Comparison of ENCODE assay signal across 8 mouse cellular contexts in genomic region chr8:105304325-105305210, GRCm38 (mm10). TPM values are rescaled to one million over a fixed set of nuclear protein-coding genes. Genes with fewer than 3 reads are reported as not detected.
DNase-seq lines count a peak whose midpoint lies in the region; ATAC-seq and TF ChIP-seq lines count a peak whose summit lies in the region.

No protein-coding gene starts in this region.

- no peak overlapping the region for H3K4me3 ChIP-seq in forebrain, embryonic 12.5 days (replicated peaks)
- no peak overlapping the region for H3K4me3 ChIP-seq in forebrain, embryonic 10.5 days
- H3K4me3 ChIP-seq in spleen, adult 2 months (ENCODE audit: extremely low read depth, insufficient read depth, insufficient read length) = no peak overlapping the region
- no peak overlapping the region; the same call in 1 of the 2 replicates for H3K4me3 ChIP-seq in intestine, embryonic 15.5 days (replicated peaks)
- no peak overlapping the region for H3K4me3 ChIP-seq in stomach, embryonic 15.5 days (replicated peaks)

- no peaks in the 10 kb centered on the region for H3K9me3 ChIP-seq in forebrain, embryonic 12.5 days
- no peaks in the 10 kb centered on the region for H3K9me3 ChIP-seq in forebrain, embryonic 10.5 days
- H3K9me3 ChIP-seq in intestine, embryonic 15.5 days = no peaks in the 10 kb centered on the region
- H3K9me3 ChIP-seq in stomach, embryonic 15.5 days = no peaks in the 10 kb centered on the region

- H3K4me2 ChIP-seq in forebrain, embryonic 12.5 days = no peak overlapping the region
- H3K4me2 ChIP-seq in intestine, embryonic 15.5 days (replicated peaks) = peak overlapping the region; percentile 66
- H3K4me2 ChIP-seq in stomach, embryonic 15.5 days = no peak overlapping the region

- TF ChIP-seq CTCF in spleen, adult 2 months (IDR thresholded peaks at IDR 0.05; ENCODE audit: extremely low read depth, insufficient read depth, insufficient read length, insufficient replicate concordance) = no peak

- no peaks in the 10 kb centered on the region for H3K27me3 ChIP-seq in forebrain, embryonic 12.5 days
- H3K27me3 ChIP-seq in forebrain, embryonic 10.5 days (ENCODE audit: poor library complexity, severe bottlenecking) = no peaks in the 10 kb centered on the region
- no peaks in the 10 kb centered on the region for H3K27me3 ChIP-seq in spleen, adult 2 months (ENCODE audit: control insufficient read depth, insufficient read depth, low read length)
- H3K27me3 ChIP-seq in intestine, embryonic 15.5 days (replicated peaks) = no peaks in the 10 kb centered on the region
- H3K27me3 ChIP-seq in stomach, embryonic 15.5 days (replicated peaks) = no peaks in the 10 kb centered on the region

- H3K9ac ChIP-seq in forebrain, embryonic 12.5 days = no peak overlapping the region
- H3K9ac ChIP-seq in intestine, embryonic 15.5 days = no peak overlapping the region
- H3K9ac ChIP-seq in stomach, embryonic 15.5 days = no peak overlapping the region

- peaks cover 21% of the 10 kb centered on the region for H3K4me1 ChIP-seq in forebrain, embryonic 12.5 days
- peaks cover 23% of the 10 kb centered on the region for H3K4me1 ChIP-seq in forebrain, embryonic 10.5 days
- H3K4me1 ChIP-seq in spleen, adult 2 months (ENCODE audit: control insufficient read depth, insufficient read depth, insufficient read length) = no peaks in the 10 kb centered on the region; the same call in 1 of the 2 replicates
- peaks cover 27% of the 10 kb centered on the region for H3K4me1 ChIP-seq in intestine, embryonic 15.5 days (replicated peaks)
- peaks cover 21% of the 10 kb centered on the region for H3K4me1 ChIP-seq in stomach, embryonic 15.5 days

- TF ChIP-seq POLR2A in spleen, adult 2 months (IDR thresholded peaks at IDR 0.05; ENCODE audit: low read depth, low read length) = no peak

- WGBS in forebrain, embryonic 12.5 days = 84% methylated on average over 9 of the region's 9 CpGs
- 84% methylated on average over 9 of the region's 9 CpGs for WGBS in forebrain, embryonic 10.5 days
- WGBS in spleen, adult 2 months = 50% methylated on average over 9 of the region's 9 CpGs
- 64% methylated on average over 9 of the region's 9 CpGs for WGBS in intestine, embryonic 15.5 days
- 58% methylated on average over 9 of the region's 9 CpGs for WGBS in stomach, embryonic 15.5 days

- peak; percentile 10; the same call in 1 of the 2 replicates for ATAC-seq in forebrain, embryonic 12.5 days (ENCODE audit: low FRiP score)
- peak; percentile 3; the same call in 1 of the 2 replicates for ATAC-seq in intestine, embryonic 15.5 days
- no peak for ATAC-seq in stomach, embryonic 15.5 days (ENCODE audit: insufficient read depth, low FRiP score, low read depth)
- no peak for ATAC-seq in monocyte, adult 5-6 weeks (replicated peaks; ENCODE audit: insufficient number of reproducible peaks, low FRiP score, low TSS enrichment, poor library complexity, severe bottlenecking)

- no peak overlapping the region for H3K27ac ChIP-seq in forebrain, embryonic 12.5 days
- no peak overlapping the region for H3K27ac ChIP-seq in forebrain, embryonic 10.5 days
- peak overlapping the region; percentile 12; the same call in 1 of the 2 replicates for H3K27ac ChIP-seq in spleen, adult 2 months (ENCODE audit: insufficient read depth, low read length)
- peak overlapping the region; percentile 67 for H3K27ac ChIP-seq in intestine, embryonic 15.5 days
- H3K27ac ChIP-seq in stomach, embryonic 15.5 days = peak overlapping the region; percentile 89; the same call in 1 of the 2 replicates

- peaks cover 90% of the 10 kb centered on the region for H3K36me3 ChIP-seq in forebrain, embryonic 12.5 days (replicated peaks)
- peaks cover 91% of the 10 kb centered on the region for H3K36me3 ChIP-seq in forebrain, embryonic 10.5 days (replicated peaks)
- H3K36me3 ChIP-seq in spleen, adult 2 months (ENCODE audit: control insufficient read depth, insufficient read depth, low read length) = peaks cover 37% of the 10 kb centered on the region
- H3K36me3 ChIP-seq in intestine, embryonic 15.5 days = peaks cover 49% of the 10 kb centered on the region
- peaks cover 39% of the 10 kb centered on the region for H3K36me3 ChIP-seq in stomach, embryonic 15.5 days

- DNase-seq in forebrain, embryonic 10.5 days (ENCODE audit: extremely low spot score, low spot score) = no peak
- DNase-seq in spleen, adult 2 months (ENCODE audit: low read depth in 1 of 2, low spot score in 2 of 2) = no peak
- DNase-seq in spleen, postnatal 4 days (ENCODE audit: low spot score in 2 of 2) = no peak
- no peak for DNase-seq in embryo, embryonic 11 days

RNA-seq across cellular contexts. Expression of gene Elmo3, which starts 0.8 kb away (rescaled TPM):
- 1.3 and 1.4 TPM in 2 replicates for polyA plus RNA-seq in forebrain, embryonic 12.5 days (2016; fragmentation: Nextera tagmentation; extraction: Ambion mirVana)
- 1.8 and 1.9 TPM in 2 replicates for polyA plus RNA-seq in forebrain, embryonic 10.5 days (2016; fragmentation: Nextera tagmentation; extraction: Ambion mirVana)
- 7.2 and 7.7 TPM in 2 replicates for polyA plus RNA-seq in spleen, adult 2 months (2012; rRNA removed)
- polyA plus RNA-seq in intestine, embryonic 15.5 days (2015; fragmentation: Nextera tagmentation; extraction: Ambion mirVana) = 18.3 and 21.2 TPM in 2 replicates
- 15.9 and 17.1 TPM in 2 replicates for polyA plus RNA-seq in stomach, embryonic 15.5 days (2015; fragmentation: Nextera tagmentation; extraction: Ambion mirVana)
- 0.21 to 2.5 TPM (median 1.3 TPM) in 3 replicates for total RNA-seq in monocyte, adult 5-6 weeks (2017)

RNA-seq across cellular contexts. Expression of gene E2f4, which starts 7.1 kb away (rescaled TPM):
- 79.1 and 80.1 TPM in 2 replicates for polyA plus RNA-seq in forebrain, embryonic 12.5 days (2016; fragmentation: Nextera tagmentation; extraction: Ambion mirVana)
- polyA plus RNA-seq in forebrain, embryonic 10.5 days (2016; fragmentation: Nextera tagmentation; extraction: Ambion mirVana) = 136 and 144 TPM in 2 replicates
- polyA plus RNA-seq in spleen, adult 2 months (2012; rRNA removed) = 165 and 202 TPM in 2 replicates
- polyA plus RNA-seq in intestine, embryonic 15.5 days (2015; fragmentation: Nextera tagmentation; extraction: Ambion mirVana) = 84.9 and 90.4 TPM in 2 replicates
- polyA plus RNA-seq in stomach, embryonic 15.5 days (2015; fragmentation: Nextera tagmentation; extraction: Ambion mirVana) = 80.4 and 83.1 TPM in 2 replicates
- total RNA-seq in monocyte, adult 5-6 weeks (2017) = 19.7 to 52.7 TPM (median 21.0 TPM) in 3 replicates

RNA-seq across cellular contexts. Expression of gene Exoc3l, which starts 8.7 kb away (rescaled TPM):
- polyA plus RNA-seq in forebrain, embryonic 12.5 days (2016; fragmentation: Nextera tagmentation; extraction: Ambion mirVana) = 10.4 and 11.2 TPM in 2 replicates
- 11.5 and 11.6 TPM in 2 replicates for polyA plus RNA-seq in forebrain, embryonic 10.5 days (2016; fragmentation: Nextera tagmentation; extraction: Ambion mirVana)
- polyA plus RNA-seq in spleen, adult 2 months (2012; rRNA removed) = 21.4 and 23.4 TPM in 2 replicates
- polyA plus RNA-seq in intestine, embryonic 15.5 days (2015; fragmentation: Nextera tagmentation; extraction: Ambion mirVana) = 8.0 and 8.7 TPM in 2 replicates
- polyA plus RNA-seq in stomach, embryonic 15.5 days (2015; fragmentation: Nextera tagmentation; extraction: Ambion mirVana) = 10.4 and 10.9 TPM in 2 replicates
- total RNA-seq in monocyte, adult 5-6 weeks (2017) = 0.43 to 0.49 TPM in 2 of 3 replicates, not detected in the other

RNA-seq across cellular contexts. Expression of gene 4931428F04Rik, which starts 14.9 kb away (rescaled TPM):
- 47.6 and 53.0 TPM in 2 replicates for polyA plus RNA-seq in forebrain, embryonic 12.5 days (2016; fragmentation: Nextera tagmentation; extraction: Ambion mirVana)
- polyA plus RNA-seq in forebrain, embryonic 10.5 days (2016; fragmentation: Nextera tagmentation; extraction: Ambion mirVana) = 16.5 and 19.8 TPM in 2 replicates
- 3.7 and 3.9 TPM in 2 replicates for polyA plus RNA-seq in spleen, adult 2 months (2012; rRNA removed)
- polyA plus RNA-seq in intestine, embryonic 15.5 days (2015; fragmentation: Nextera tagmentation; extraction: Ambion mirVana) = 8.3 and 8.6 TPM in 2 replicates
- 9.1 and 10.7 TPM in 2 replicates for polyA plus RNA-seq in stomach, embryonic 15.5 days (2015; fragmentation: Nextera tagmentation; extraction: Ambion mirVana)
- total RNA-seq in monocyte, adult 5-6 weeks (2017) = 0.64 to 1.3 TPM in 2 of 3 replicates, not detected in the other

RNA-seq across cellular contexts. Expression of gene Lrrc29, which starts 21.5 kb away (rescaled TPM):
- 0.78 and 1.1 TPM in 2 replicates for polyA plus RNA-seq in forebrain, embryonic 12.5 days (2016; fragmentation: Nextera tagmentation; extraction: Ambion mirVana)
- polyA plus RNA-seq in forebrain, embryonic 10.5 days (2016; fragmentation: Nextera tagmentation; extraction: Ambion mirVana) = 1.4 TPM in 2 replicates
- polyA plus RNA-seq in spleen, adult 2 months (2012; rRNA removed) = 9.2 and 11.0 TPM in 2 replicates
- polyA plus RNA-seq in intestine, embryonic 15.5 days (2015; fragmentation: Nextera tagmentation; extraction: Ambion mirVana) = 1.3 and 2.3 TPM in 2 replicates
- 2.3 and 2.5 TPM in 2 replicates for polyA plus RNA-seq in stomach, embryonic 15.5 days (2015; fragmentation: Nextera tagmentation; extraction: Ambion mirVana)
- total RNA-seq in monocyte, adult 5-6 weeks (2017) = 1.3 to 2.8 TPM (median 1.7 TPM) in 3 replicates

Comparison
In these comparisons a context has a peak if more than half of its experiments do, and no peak if none do; other contexts are left out.
1. ATAC-seq: peak in forebrain, embryonic 12.5 days (single experiment) and intestine, embryonic 15.5 days (single experiment); none in stomach, embryonic 15.5 days (single experiment) and monocyte, adult 5-6 weeks (single experiment).
2. H3K27ac ChIP-seq: peak in spleen, adult 2 months (single experiment), intestine, embryonic 15.5 days (single experiment) and stomach, embryonic 15.5 days (single experiment); none in forebrain, embryonic 12.5 days (single experiment) and forebrain, embryonic 10.5 days (single experiment).